Mouse (Mus musculus): ENCODE measurements around the gene Mab21l3. TPM values are rescaled to one million over a fixed set of nuclear protein-coding genes. Genes with fewer than 3 reads are reported as not detected.

The Mab21l3 gene
- total RNA-seq, 1 experiment: 1.9 TPM

- H3K4me1 ChIP-seq (ENCODE audit: control insufficient read depth in 2 of 2, insufficient read depth in 2 of 2, low read length in 2 of 2, poor library complexity in 1 of 2): no peaks in the 10 kb centered on the region
- in situ Hi-C loops (cut with MboI; ENCODE audit: low sequenced_read_pairs in 2 of 2, unreplicated experiment in 2 of 2): no loop called here
- DNase-seq (ENCODE audit: low read depth, low spot score): no peak
- no peak overlapping the region for H3K27ac ChIP-seq (ENCODE audit: insufficient read depth, low read depth, low read length, poor library complexity, severe bottlenecking)
- no peaks in the 10 kb centered on the region for H3K9me3 ChIP-seq (ENCODE audit: control insufficient read depth, insufficient read depth, low read depth, low read length)
- H3K9ac ChIP-seq (ENCODE audit: insufficient read depth, low read depth, low read length, poor library complexity, severe bottlenecking): no peak overlapping the region
- H3K4me3 ChIP-seq (ENCODE audit: insufficient read depth in 1 of 2, low read depth in 1 of 2, low read length in 2 of 2, poor library complexity in 1 of 2, severe bottlenecking in 1 of 2): no peak overlapping the region
- TF ChIP-seq CHD2 (IDR thresholded peaks at IDR 0.05; ENCODE audit: low read depth, low read length): no peak
- no peak for TF ChIP-seq ZNF384 (IDR thresholded peaks at IDR 0.05; ENCODE audit: low read depth, low read length)
- TF ChIP-seq ZC3H11A (IDR thresholded peaks at IDR 0.05; ENCODE audit: borderline replicate concordance, low read depth, low read length): no peak
- TF ChIP-seq HCFC1 (IDR thresholded peaks at IDR 0.05; ENCODE audit: borderline replicate concordance, insufficient read depth, low read length): no peak
- TF ChIP-seq MAFK (IDR thresholded peaks at IDR 0.05; ENCODE audit: insufficient read depth, low read depth, low read length): no peak
- H3K36me3 ChIP-seq (ENCODE audit: control insufficient read depth, insufficient read depth, low read length, poor library complexity, severe bottlenecking): no peaks in the 10 kb centered on the region
Measured at GRCm38 (mm10) chr3:101878136-101878535, 29.4 kb upstream of the Mab21l3 start.

GRCm38 (mm10) chr3:101876459-101877285 is 27.9 kb upstream of the Mab21l3 start:
- H3K27ac ChIP-seq (ENCODE audit: insufficient read depth, low read depth, low read length, poor library complexity, severe bottlenecking): no peak overlapping the region
- H3K4me1 ChIP-seq (ENCODE audit: control insufficient read depth in 2 of 2, insufficient read depth in 2 of 2, low read length in 2 of 2, poor library complexity in 1 of 2): no peaks in the 10 kb centered on the region
- H3K4me3 ChIP-seq (ENCODE audit: insufficient read depth in 1 of 2, low read depth in 1 of 2, low read length in 2 of 2, poor library complexity in 1 of 2, severe bottlenecking in 1 of 2): no peak overlapping the region
- in situ Hi-C loops (cut with MboI; ENCODE audit: low sequenced_read_pairs in 2 of 2, unreplicated experiment in 2 of 2): no loop called here
- DNase-seq (ENCODE audit: low read depth, low spot score): no peak
- no peak overlapping the region for H3K9ac ChIP-seq (ENCODE audit: insufficient read depth, low read depth, low read length, poor library complexity, severe bottlenecking)
- TF ChIP-seq MAFK (IDR thresholded peaks at IDR 0.05; ENCODE audit: insufficient read depth, low read depth, low read length) (no peak), HCFC1 (IDR thresholded peaks at IDR 0.05; ENCODE audit: borderline replicate concordance, insufficient read depth, low read length) (no peak), CHD2 (IDR thresholded peaks at IDR 0.05; ENCODE audit: low read depth, low read length) (no peak), ZNF384 (IDR thresholded peaks at IDR 0.05; ENCODE audit: low read depth, low read length) (no peak), ZC3H11A (IDR thresholded peaks at IDR 0.05; ENCODE audit: borderline replicate concordance, low read depth, low read length) (no peak)
- no peaks in the 10 kb centered on the region for H3K9me3 ChIP-seq (ENCODE audit: control insufficient read depth, insufficient read depth, low read depth, low read length)
- H3K36me3 ChIP-seq (ENCODE audit: control insufficient read depth, insufficient read depth, low read length, poor library complexity, severe bottlenecking): no peaks in the 10 kb centered on the region

GRCm38 (mm10) chr3:101875258-101875920 is 26.6 kb upstream of the Mab21l3 start:
- H3K4me1 ChIP-seq (ENCODE audit: control insufficient read depth in 2 of 2, insufficient read depth in 2 of 2, low read length in 2 of 2, poor library complexity in 1 of 2): no peaks in the 10 kb centered on the region
- no peaks in the 10 kb centered on the region for H3K9me3 ChIP-seq (ENCODE audit: control insufficient read depth, insufficient read depth, low read depth, low read length)
- H3K4me3 ChIP-seq (ENCODE audit: insufficient read depth in 1 of 2, low read depth in 1 of 2, low read length in 2 of 2, poor library complexity in 1 of 2, severe bottlenecking in 1 of 2): no peak overlapping the region
- H3K27ac ChIP-seq (ENCODE audit: insufficient read depth, low read depth, low read length, poor library complexity, severe bottlenecking): no peak overlapping the region
- DNase-seq (ENCODE audit: low read depth, low spot score): no peak
- TF ChIP-seq CHD2 (IDR thresholded peaks at IDR 0.05; ENCODE audit: low read depth, low read length) (no peak), ZC3H11A (IDR thresholded peaks at IDR 0.05; ENCODE audit: borderline replicate concordance, low read depth, low read length) (no peak), MAFK (IDR thresholded peaks at IDR 0.05; ENCODE audit: insufficient read depth, low read depth, low read length) (no peak), ZNF384 (IDR thresholded peaks at IDR 0.05; ENCODE audit: low read depth, low read length) (no peak), HCFC1 (IDR thresholded peaks at IDR 0.05; ENCODE audit: borderline replicate concordance, insufficient read depth, low read length) (no peak)
- in situ Hi-C loops (cut with MboI; ENCODE audit: low sequenced_read_pairs in 2 of 2, unreplicated experiment in 2 of 2): no loop called here
- H3K36me3 ChIP-seq (ENCODE audit: control insufficient read depth, insufficient read depth, low read length, poor library complexity, severe bottlenecking): no peaks in the 10 kb centered on the region
- H3K9ac ChIP-seq (ENCODE audit: insufficient read depth, low read depth, low read length, poor library complexity, severe bottlenecking): no peak overlapping the region

- Histone ChIP-seq H3K9me3 (ENCODE audit: control insufficient read depth, insufficient read depth, low read depth, low read length) (no peaks in the 10 kb centered on the region), H3K4me3 (ENCODE audit: insufficient read depth in 1 of 2, low read depth in 1 of 2, low read length in 2 of 2, poor library complexity in 1 of 2, severe bottlenecking in 1 of 2) (no peak overlapping the region), H3K27ac (ENCODE audit: insufficient read depth, low read depth, low read length, poor library complexity, severe bottlenecking) (no peak overlapping the region), H3K36me3 (ENCODE audit: control insufficient read depth, insufficient read depth, low read length, poor library complexity, severe bottlenecking) (no peaks in the 10 kb centered on the region), H3K9ac (ENCODE audit: insufficient read depth, low read depth, low read length, poor library complexity, severe bottlenecking) (no peak overlapping the region), H3K4me1 (ENCODE audit: control insufficient read depth in 2 of 2, insufficient read depth in 2 of 2, low read length in 2 of 2, poor library complexity in 1 of 2) (no peaks in the 10 kb centered on the region)
- in situ Hi-C loops (cut with MboI; ENCODE audit: low sequenced_read_pairs in 2 of 2, unreplicated experiment in 2 of 2): no loop called here
- TF ChIP-seq CHD2 (IDR thresholded peaks at IDR 0.05; ENCODE audit: low read depth, low read length) (no peak), MAFK (IDR thresholded peaks at IDR 0.05; ENCODE audit: insufficient read depth, low read depth, low read length) (no peak), ZC3H11A (IDR thresholded peaks at IDR 0.05; ENCODE audit: borderline replicate concordance, low read depth, low read length) (no peak), HCFC1 (IDR thresholded peaks at IDR 0.05; ENCODE audit: borderline replicate concordance, insufficient read depth, low read length) (no peak), ZNF384 (IDR thresholded peaks at IDR 0.05; ENCODE audit: low read depth, low read length) (no peak)
- DNase-seq (ENCODE audit: low read depth, low spot score): no peak
Measured at GRCm38 (mm10) chr3:101873061-101873675, 24.4 kb upstream of the Mab21l3 start.

All from ES-E14 (cell line).